In genomic region chr3:68761242-68761625, GRCm38 (mm10) we compare ENCODE assay signal across 12 mouse cellular contexts.
A peak's percentile ranks its signal among the peaks of the same experiment; 100 is the strongest.
DNase-seq lines count a peak whose midpoint lies in the region; ATAC-seq and TF ChIP-seq lines count a peak whose summit lies in the region.
"Had no signal": no experiment of that assay in that cellular context is flagged by ENCODE, and none has a peak within 500 bp of the region (broad histone marks: within the 10 kb centered on the region; RNA-seq: fewer than 3 reads in every experiment).

No protein-coding gene starts in this region.

- H3K36me3 ChIP-seq in heart, embryonic 12.5 days = no peaks in the 10 kb centered on the region
- no peaks in the 10 kb centered on the region for H3K36me3 ChIP-seq in liver, embryonic 11.5 days (ENCODE audit: control insufficient read depth, insufficient read depth, low read length)
- H3K36me3 ChIP-seq in embryonic facial prominence, embryonic 15.5 days = no peaks in the 10 kb centered on the region
- no peaks in the 10 kb centered on the region for H3K36me3 ChIP-seq in liver, postnatal 0 days (replicated peaks; ENCODE audit: insufficient read depth, low read length)
- H3K36me3 ChIP-seq: stomach, embryonic 15.5 days had no signal

- H3K9ac ChIP-seq in heart, embryonic 12.5 days = no peak overlapping the region
- H3K9ac ChIP-seq in liver, embryonic 11.5 days (ENCODE audit: low read depth, low read length) = no peak overlapping the region
- H3K9ac ChIP-seq in embryonic facial prominence, embryonic 15.5 days = no peak overlapping the region
- H3K9ac ChIP-seq in liver, postnatal 0 days (replicated peaks) = no peak overlapping the region
- H3K9ac ChIP-seq: stomach, embryonic 15.5 days had no signal

- H3K4me3 ChIP-seq in heart, embryonic 12.5 days = no peak overlapping the region
- H3K4me3 ChIP-seq in liver, embryonic 11.5 days (ENCODE audit: low read depth, low read length) = no peak overlapping the region
- H3K4me3 ChIP-seq in embryonic facial prominence, embryonic 15.5 days (replicated peaks) = no peak overlapping the region
- no peak overlapping the region for H3K4me3 ChIP-seq in liver, postnatal 0 days (ENCODE audit: low read depth, low read length)
- H3K4me3 ChIP-seq: stomach, embryonic 15.5 days had no signal

- no peak for DNase-seq in heart, adult 8-10 months (ENCODE audit: low spot score)
- DNase-seq in liver, embryonic 11.5 days (ENCODE audit: low spot score) = no peak
- no peak for DNase-seq in liver
- DNase-seq in liver, postnatal 0 days = no peak
- DNase-seq in T-cell, adult 2 months (ENCODE audit: low spot score) = no peak
- no peak for DNase-seq in left cerebral cortex, adult 11 months (ENCODE audit: low spot score)
- DNase-seq: cerebellum, postnatal 25 days; gastrocnemius, postnatal 10 days had no signal

- no peak for ATAC-seq in heart, embryonic 12.5 days (ENCODE audit: insufficient number of reproducible peaks, low FRiP score)
- ATAC-seq in liver, embryonic 11.5 days (replicated peaks; ENCODE audit: low FRiP score) = no peak
- ATAC-seq in embryonic facial prominence, embryonic 15.5 days (ENCODE audit: insufficient number of reproducible peaks, low FRiP score, low TSS enrichment, low read depth) = no peak
- ATAC-seq in liver, postnatal 0 days = no peak

- H3K4me1 ChIP-seq in heart, embryonic 12.5 days (replicated peaks) = peaks cover 60% of the 10 kb centered on the region
- H3K4me1 ChIP-seq in liver, embryonic 11.5 days (replicated peaks; ENCODE audit: control insufficient read depth, insufficient read depth, low read length) = peaks cover 10% of the 10 kb centered on the region
- peaks cover 4% of the 10 kb centered on the region; the same call in 1 of the 2 replicates for H3K4me1 ChIP-seq in embryonic facial prominence, embryonic 15.5 days
- peaks cover 27% of the 10 kb centered on the region for H3K4me1 ChIP-seq in liver, postnatal 0 days (ENCODE audit: insufficient read depth)

- H3K4me2 ChIP-seq in heart, embryonic 12.5 days = peak overlapping the region; percentile 37; the same call in 1 of the 2 replicates
- H3K4me2 ChIP-seq in liver, embryonic 11.5 days = peak overlapping the region; percentile 33; the same call in 1 of the 2 replicates
- H3K4me2 ChIP-seq in embryonic facial prominence, embryonic 15.5 days (replicated peaks) = no peak overlapping the region
- H3K4me2 ChIP-seq in liver, postnatal 0 days (ENCODE audit: low read depth, low read length) = peak overlapping the region; percentile 33

- 47% methylated on average over 7 of the region's 7 CpGs for WGBS in heart, embryonic 12.5 days
- WGBS in liver, embryonic 11.5 days = 54% methylated on average over 7 of the region's 7 CpGs
- 57% methylated on average over 7 of the region's 7 CpGs for WGBS in embryonic facial prominence, embryonic 15.5 days
- 35% methylated on average over 7 of the region's 7 CpGs for WGBS in liver, postnatal 0 days (ENCODE audit: insufficient replicate concordance)

- peaks cover 5% of the 10 kb centered on the region for H3K9me3 ChIP-seq in heart, embryonic 12.5 days (replicated peaks)
- H3K9me3 ChIP-seq in liver, embryonic 11.5 days (ENCODE audit: control insufficient read depth, low read length) = no peaks in the 10 kb centered on the region
- no peaks in the 10 kb centered on the region for H3K9me3 ChIP-seq in embryonic facial prominence, embryonic 15.5 days (replicated peaks)
- H3K9me3 ChIP-seq in liver, postnatal 0 days (ENCODE audit: low read length) = no peaks in the 10 kb centered on the region
- H3K9me3 ChIP-seq: stomach, embryonic 15.5 days had no signal

- TF ChIP-seq CTCF in liver, postnatal 0 days (IDR thresholded peaks at IDR 0.05; ENCODE audit: low read depth) = no peak

- no peak for TF ChIP-seq EP300 in liver, postnatal 0 days (IDR thresholded peaks at IDR 0.05; ENCODE audit: low read depth)

- no peaks in the 10 kb centered on the region for H3K27me3 ChIP-seq in heart, embryonic 12.5 days (replicated peaks)
- no peaks in the 10 kb centered on the region for H3K27me3 ChIP-seq in liver, embryonic 11.5 days (replicated peaks; ENCODE audit: control insufficient read depth, insufficient read depth, low read length)
- no peaks in the 10 kb centered on the region for H3K27me3 ChIP-seq in embryonic facial prominence, embryonic 15.5 days
- no peaks in the 10 kb centered on the region for H3K27me3 ChIP-seq in liver, postnatal 0 days (ENCODE audit: insufficient read depth, low read length)
- H3K27me3 ChIP-seq: CH12.LX; stomach, embryonic 15.5 days had no signal

- peak overlapping the region; percentile 80 for H3K27ac ChIP-seq in heart, embryonic 12.5 days (ENCODE audit: poor library complexity, severe bottlenecking)
- H3K27ac ChIP-seq in liver, embryonic 11.5 days (ENCODE audit: low read depth, low read length) = 0 out of 2 replicates have a peak overlapping the region, but pooled peaks have one; percentile 32
- H3K27ac ChIP-seq in embryonic facial prominence, embryonic 15.5 days (replicated peaks) = 0 out of 2 replicates have a peak overlapping the region, but pooled peaks have one; percentile 3
- H3K27ac ChIP-seq in liver, postnatal 0 days (ENCODE audit: low read depth) = 0 out of 2 replicates have a peak overlapping the region, but pooled peaks have one; percentile 22
- H3K27ac ChIP-seq: stomach, embryonic 15.5 days had no signal

Comparison
In these comparisons a context has a peak if more than half of its experiments do, and no peak if none do; other contexts are left out.
1. H3K27ac ChIP-seq: peak in every context shown above with its lines; median percentile 80 in heart, embryonic 12.5 days; 32 in liver, embryonic 11.5 days; 22 in liver, postnatal 0 days; 3 in embryonic facial prominence, embryonic 15.5 days.